Mouse (Mus musculus) hindbrain, embryonic 11.5 days (tissue): ENCODE measurements at regions not wholly inside any gene's neighbourhood (a gene's known extent, or its start where the extent isn't known, plus 50 kb on each side); places are given as distances from the start of the nearest gene placed in this dataset.

ENCODE experiments used
- ATAC-seq: fragments of 200-750 bp; cut with Nextera tagmentation; 2 replicates; pipeline ENCODE4 v1.8.0; 2017; ENCODE audit warnings: mild to moderate bottlenecking, moderate TSS enrichment, moderate library complexity; ENCODE audit not compliant: low FRiP score
- DNase-seq: peaks from one replicate; pipeline ENCODE4 v3.0.0-alpha.2; 2015; ENCODE audit warnings: low spot score
- H3K27ac ChIP-seq: fragments of 300-500 bp; sonication (generic); 2 replicates; pipeline ENCODE4 v1.5.1; 2014; ENCODE audit warnings: mild to moderate bottlenecking, low read depth, low read length
- H3K27me3 ChIP-seq: fragments of 300-500 bp; sonication (generic); 2 replicates; pipeline ENCODE4 v1.6.1; 2014; ENCODE audit warnings: mild to moderate bottlenecking, low read length, moderate library complexity, mixed read lengths; ENCODE audit not compliant: control insufficient read depth, insufficient read depth
- H3K36me3 ChIP-seq: fragments of 300-500 bp; sonication (generic); 2 replicates; pipeline ENCODE4 v1.6.1; 2014; ENCODE audit warnings: mild to moderate bottlenecking, low read length, moderate library complexity, mixed read lengths; ENCODE audit not compliant: control insufficient read depth, insufficient read depth
- H3K4me1 ChIP-seq: fragments of 300-500 bp; sonication (generic); replicated peaks from 2 replicates; pipeline ENCODE4 v1.6.1; 2014; ENCODE audit warnings: low read length, mixed read lengths; ENCODE audit not compliant: control insufficient read depth, insufficient read depth
- H3K4me2 ChIP-seq: fragments of 300-500 bp; sonication (generic); replicated peaks from 2 replicates; pipeline ENCODE4 v1.6.1; 2014; ENCODE audit warnings: mild to moderate bottlenecking, low read depth, low read length
- H3K4me3 ChIP-seq: fragments of 300-500 bp; sonication (generic); 2 replicates; pipeline ENCODE4 v1.5.1; 2014; ENCODE audit warnings: low read depth, low read length
- H3K9ac ChIP-seq: fragments of 300-500 bp; sonication (generic); 2 replicates; pipeline ENCODE4 v1.6.1; 2014; ENCODE audit warnings: low read depth, low read length
- H3K9me3 ChIP-seq: fragments of 300-500 bp; sonication (generic); 2 replicates; pipeline ENCODE4 v1.6.1; 2016; ENCODE audit warnings: low read length; ENCODE audit not compliant: control insufficient read depth
- WGBS: fragments of 180-500 bp; shearing (Covaris S2); extraction: QIAGEN DNeasy Blood & Tissue Kit; methylation state at CpG from one replicate; pipeline ENCODE4 v1.1.7; 2014; 5-methylcytosine and 5-hydroxymethylcytosine counted together

DNA sequence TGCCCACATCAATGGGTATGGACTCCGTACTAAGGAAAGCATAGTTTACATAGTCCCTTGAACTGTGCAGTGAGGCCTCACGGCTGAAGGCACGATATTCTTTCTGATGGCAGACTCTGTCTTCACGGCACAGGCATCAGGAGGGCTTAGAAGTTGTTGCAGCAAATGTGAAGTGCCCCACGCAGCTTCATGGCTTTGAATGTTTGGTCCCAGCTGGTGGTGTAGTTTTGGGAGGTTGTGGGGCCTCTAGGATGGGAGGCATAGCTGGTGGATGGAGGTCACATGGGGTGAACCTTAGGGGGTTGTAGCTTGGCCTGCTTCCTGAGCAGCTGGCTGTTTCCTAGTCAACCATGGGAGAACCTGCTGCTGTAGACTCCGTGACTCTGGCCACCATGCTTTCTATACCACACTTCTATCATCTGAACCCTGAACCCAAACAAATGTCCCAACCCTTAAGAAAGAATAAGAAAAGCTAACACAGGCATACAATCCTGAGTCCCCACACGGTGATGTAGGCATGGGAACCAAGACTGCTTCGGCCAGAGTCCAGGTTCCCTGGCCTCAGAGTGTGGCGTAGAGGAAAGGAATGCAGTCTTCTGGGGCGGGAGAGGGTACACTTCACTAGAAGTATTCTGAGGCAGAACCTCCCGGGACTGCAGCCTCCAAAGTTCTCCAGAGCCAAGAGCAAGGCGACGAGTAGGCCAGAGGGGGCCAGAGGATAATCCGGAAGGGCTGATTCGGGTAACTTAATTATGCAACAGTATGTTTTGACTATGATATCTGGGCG lies 59.2 kb upstream of the Cnih3 start:
- no peak overlapping the region for H3K4me3 ChIP-seq
- H3K4me1 ChIP-seq: no peaks in the 10 kb centered on the region
- no peak overlapping the region for H3K9ac ChIP-seq
- H3K9me3 ChIP-seq: no peaks in the 10 kb centered on the region
- H3K36me3 ChIP-seq: no peaks in the 10 kb centered on the region
- H3K27ac ChIP-seq: no peak overlapping the region
- DNase-seq (no peak), ATAC-seq (no peak)
- 85% methylated on average over 16 of the region's 16 CpGs for WGBS
- no peaks in the 10 kb centered on the region for H3K27me3 ChIP-seq
- H3K4me2 ChIP-seq: no peak overlapping the region

DNA sequence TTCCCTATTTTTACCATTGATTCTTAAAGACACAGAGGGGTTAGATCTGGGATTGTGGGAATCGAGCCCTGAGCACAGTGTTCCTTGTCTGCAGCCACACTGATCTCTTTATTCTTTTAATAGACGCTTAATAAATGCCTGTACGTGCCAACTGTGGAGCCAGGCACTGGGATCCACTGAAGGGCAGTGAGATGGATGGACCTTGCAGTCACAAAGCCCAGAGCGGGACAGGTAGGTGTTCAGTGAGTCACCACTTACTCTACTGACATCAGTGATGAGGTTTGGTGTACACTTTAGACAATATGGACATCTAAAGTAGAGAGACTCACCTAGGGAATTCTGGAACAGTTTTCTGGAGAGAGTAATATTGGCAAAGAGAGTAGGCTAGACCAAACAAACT lies 56.8 kb upstream of the Cnih3 start:
- H3K4me1 ChIP-seq: no peaks in the 10 kb centered on the region
- no peak for ATAC-seq
- WGBS: 87% methylated on average over 4 of the region's 4 CpGs
- H3K36me3 ChIP-seq: no peaks in the 10 kb centered on the region
- H3K9ac ChIP-seq: no peak overlapping the region
- H3K4me2 ChIP-seq: no peak overlapping the region
- no peak overlapping the region for H3K4me3 ChIP-seq
- no peak overlapping the region for H3K27ac ChIP-seq
- H3K27me3 ChIP-seq: no peaks in the 10 kb centered on the region
- DNase-seq: no peak
- H3K9me3 ChIP-seq: no peaks in the 10 kb centered on the region

GRCm38 (mm10) chr1:181298063-181298462 lies 54.4 kb upstream of the Cnih3 start:
- Histone ChIP-seq H3K4me1 (no peaks in the 10 kb centered on the region), H3K4me2 (no peak overlapping the region), H3K4me3 (no peak overlapping the region), H3K9ac (no peak overlapping the region), H3K27me3 (no peaks in the 10 kb centered on the region), H3K27ac (no peak overlapping the region), H3K36me3 (no peaks in the 10 kb centered on the region), H3K9me3 (no peaks in the 10 kb centered on the region)
- ATAC-seq: no peak
- WGBS: 79% methylated on average over 5 of the region's 5 CpGs
- no peak for DNase-seq

GRCm38 (mm10) chr1:181299075-181299665 lies 53.3 kb upstream of the Cnih3 start:
- H3K9ac ChIP-seq: no peak overlapping the region
- H3K27ac ChIP-seq: no peak overlapping the region
- H3K4me1 ChIP-seq: no peaks in the 10 kb centered on the region
- no peaks in the 10 kb centered on the region for H3K27me3 ChIP-seq
- no peak overlapping the region for H3K4me2 ChIP-seq
- no peak for ATAC-seq
- no peak overlapping the region for H3K4me3 ChIP-seq
- DNase-seq: no peak
- no peaks in the 10 kb centered on the region for H3K36me3 ChIP-seq
- H3K9me3 ChIP-seq: no peaks in the 10 kb centered on the region
- 91% methylated on average over 14 of the region's 14 CpGs for WGBS

DNA sequence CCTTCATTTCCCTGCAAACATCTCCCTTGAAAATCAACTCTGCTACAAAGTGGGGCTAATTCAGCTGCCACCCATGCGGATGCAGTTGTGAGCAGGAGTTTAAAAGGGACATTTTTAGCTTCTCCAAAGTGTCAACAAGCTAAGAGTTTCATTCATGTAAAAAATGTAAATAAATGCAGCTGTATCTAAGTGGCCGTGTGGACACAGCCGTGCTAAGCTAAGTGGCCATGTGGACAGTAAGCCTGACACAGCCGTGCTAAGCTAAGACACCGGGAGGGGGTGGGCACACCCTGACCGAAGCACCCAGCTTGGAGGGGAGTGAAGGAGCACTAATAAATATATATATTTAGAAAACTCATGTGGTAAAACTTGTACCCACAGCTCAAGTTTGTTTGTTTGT lies 52.6 kb upstream of the Cnih3 start:
- H3K9ac ChIP-seq: no peak overlapping the region
- no peak overlapping the region for H3K4me2 ChIP-seq
- DNase-seq (no peak), ATAC-seq (no peak)
- no peaks in the 10 kb centered on the region for H3K9me3 ChIP-seq
- H3K4me1 ChIP-seq: no peaks in the 10 kb centered on the region
- H3K27ac ChIP-seq: no peak overlapping the region
- no peaks in the 10 kb centered on the region for H3K27me3 ChIP-seq
- H3K36me3 ChIP-seq: no peaks in the 10 kb centered on the region
- WGBS: 90% methylated on average over 6 of the region's 6 CpGs
- H3K4me3 ChIP-seq: no peak overlapping the region

DNA sequence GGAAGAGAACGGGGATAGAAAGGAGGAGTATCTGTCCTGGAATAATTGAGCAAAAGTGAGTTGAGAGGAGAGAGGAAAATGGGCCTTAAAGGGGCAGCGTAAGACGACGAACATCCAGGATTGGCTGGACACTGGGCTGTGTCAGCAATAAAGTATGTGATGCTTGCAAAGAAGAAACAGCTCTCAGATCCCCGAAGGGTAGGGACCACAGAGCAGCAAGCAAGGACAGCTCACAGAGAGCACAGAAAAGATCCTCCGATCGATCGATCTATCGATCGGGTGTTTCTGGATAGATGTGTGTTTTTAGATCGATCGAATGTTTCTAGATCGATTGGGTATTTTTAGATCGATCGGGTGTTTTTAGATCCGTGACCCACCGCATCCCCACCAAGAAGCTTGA lies 50.3 kb upstream of the Cnih3 start:
- no peaks in the 10 kb centered on the region for H3K36me3 ChIP-seq

More for the DNA sequence above, 50.3 kb upstream of the Cnih3 start:
- no peaks in the 10 kb centered on the region for H3K4me1 ChIP-seq
- no peak overlapping the region for H3K4me2 ChIP-seq
- H3K27ac ChIP-seq: no peak overlapping the region
- no peak for DNase-seq
- H3K4me3 ChIP-seq: no peak overlapping the region
- 94% methylated on average over 17 of the region's 17 CpGs for WGBS
- ATAC-seq: no peak
- no peaks in the 10 kb centered on the region for H3K9me3 ChIP-seq
- no peak overlapping the region for H3K9ac ChIP-seq
- no peaks in the 10 kb centered on the region for H3K27me3 ChIP-seq
